Mouse (Mus musculus) 416B (cell line): ENCODE measurements around the gene Atg7.

Experiments used
- DNase-seq: peaks from one replicate; pipeline ENCODE4 v3.0.0; 2011; ENCODE audit warnings: low read depth

The Atg7 gene

DNA sequence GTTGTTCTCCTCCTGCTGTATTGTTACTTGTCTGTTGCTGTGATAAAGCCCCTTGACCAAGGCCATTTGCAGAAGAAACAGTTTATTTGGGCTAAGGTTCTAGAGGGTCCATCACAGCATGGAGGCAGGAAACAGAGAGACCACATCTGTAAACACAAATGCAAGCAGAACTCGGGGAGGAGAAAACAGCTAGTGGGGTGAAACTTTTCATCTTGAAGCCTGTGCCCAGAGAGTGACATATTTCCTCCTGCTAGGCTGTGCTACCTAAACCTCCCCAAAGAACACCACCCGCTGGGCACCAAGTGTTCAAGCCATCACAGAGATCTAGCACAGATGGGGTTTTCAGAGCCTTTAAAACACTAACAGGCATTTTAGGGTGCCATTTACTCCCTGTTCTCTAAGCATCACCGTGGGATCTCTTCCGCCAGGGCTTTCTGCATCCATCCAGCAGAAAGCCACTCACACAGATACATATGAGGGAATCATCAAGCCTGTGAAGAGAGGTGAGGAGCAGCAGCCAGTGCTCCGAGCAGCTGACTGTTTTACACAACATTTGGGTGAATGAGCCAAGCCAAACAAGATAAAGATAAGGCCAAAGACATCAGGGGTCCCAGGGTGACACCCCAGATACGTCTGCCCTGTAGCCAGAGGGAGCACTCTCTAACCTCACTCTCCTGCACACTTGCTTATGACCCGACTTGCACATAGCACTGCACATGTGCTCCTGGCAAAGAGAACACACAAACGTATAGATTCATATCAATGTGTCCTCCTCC is 262.5 kb downstream of the Atg7 start:
- no peak for DNase-seq

DNA sequence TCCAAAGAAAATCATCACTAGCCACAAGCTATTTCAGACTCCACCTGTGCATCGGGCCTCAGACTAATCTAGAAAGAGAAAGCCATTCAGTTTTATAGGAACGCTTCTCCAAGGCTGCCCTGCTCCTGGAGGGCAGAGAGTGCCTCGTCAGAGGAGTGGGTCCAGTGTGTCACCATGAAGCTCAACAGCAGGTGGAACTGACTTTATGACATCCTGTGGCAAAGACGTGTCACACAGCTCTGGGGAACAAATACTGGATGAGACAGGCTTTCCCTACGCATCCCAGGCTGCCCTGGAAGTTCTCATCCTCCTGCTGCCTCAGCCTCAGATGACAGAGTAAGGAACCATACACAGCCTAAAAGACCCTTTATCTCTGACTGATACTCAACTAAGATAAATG is 263.3 kb downstream of the Atg7 start:
- no peak for DNase-seq

DNA sequence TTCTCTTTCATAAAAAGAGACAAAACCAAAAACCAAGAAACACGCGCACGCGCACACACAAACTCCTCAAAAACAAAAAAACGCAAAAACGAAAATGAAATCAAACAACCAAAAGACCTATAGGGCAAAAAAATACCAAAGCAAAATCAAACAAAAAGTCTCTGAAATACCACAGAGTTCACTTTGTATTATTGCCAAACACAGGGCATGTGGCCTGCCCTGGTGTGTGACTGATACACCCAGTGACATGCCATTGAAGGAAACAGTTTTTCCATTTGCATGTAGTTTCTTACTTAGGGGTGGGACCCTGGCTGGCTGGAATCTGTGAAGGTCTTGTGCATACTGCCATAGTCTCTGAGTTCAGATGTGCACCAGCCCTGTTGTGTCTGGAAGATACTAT is 264.6 kb downstream of the Atg7 start:
- no peak for DNase-seq

DNA sequence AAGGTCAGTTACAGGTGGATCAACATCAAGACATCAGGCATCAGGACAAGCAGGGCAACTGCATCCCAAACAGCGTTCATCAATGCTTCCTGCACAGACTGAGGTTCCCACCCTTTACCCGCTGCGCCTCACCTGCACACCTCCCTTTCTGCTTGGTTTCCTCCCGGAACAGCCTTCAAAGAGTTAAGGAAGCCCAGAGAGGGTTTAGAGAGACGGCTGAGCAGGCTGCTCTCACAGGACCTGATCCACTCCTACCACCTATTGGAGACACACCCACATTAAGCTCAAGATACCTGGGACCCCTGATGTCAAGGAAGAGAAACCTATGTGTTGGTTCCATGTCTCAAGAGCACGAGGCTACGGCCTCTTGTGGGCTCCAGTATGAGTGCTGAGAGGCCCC is 266.9 kb downstream of the Atg7 start:
- DNase-seq, result no peak
